Mouse (Mus musculus) liver, postnatal 0 days (tissue): ENCODE measurements around the gene Olfr750.

Source experiments
- CTCF ChIP-seq: sonication (generic); IDR thresholded peaks from 2 replicates; pipeline ENCODE4 v1.5.1; 2016; ENCODE audit warnings: antibody characterized with exemption, low read depth
- EP300 ChIP-seq: IDR thresholded peaks from 2 replicates; pipeline ENCODE4 v1.6.1; 2016; ENCODE audit warnings: antibody characterized with exemption, low read depth, mild to moderate bottlenecking

DNA sequence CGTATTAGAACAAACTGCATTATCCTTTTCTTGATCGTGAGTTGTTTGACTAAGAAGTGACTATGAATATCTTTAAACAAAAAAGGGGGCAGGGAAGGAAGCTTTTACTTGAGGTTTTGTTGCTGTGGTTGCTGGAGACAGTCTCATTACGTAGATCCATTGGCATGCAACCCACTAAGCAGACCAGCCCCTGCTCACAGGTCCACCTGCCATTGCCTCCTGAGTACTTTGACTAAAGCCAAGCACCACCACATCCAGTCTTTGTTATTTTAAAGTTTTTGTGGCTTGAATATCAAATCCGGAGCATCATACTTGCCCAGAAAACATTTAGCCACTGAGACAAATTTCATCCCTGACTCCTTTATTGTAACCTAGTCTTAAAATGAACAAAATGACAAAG, 38.0 kb downstream of the Olfr750 start:
- TF ChIP-seq CTCF, result no peak
- no peak for TF ChIP-seq EP300
